Mouse (Mus musculus): ENCODE results near the gene Yipf2. TPM values are rescaled to one million over a fixed set of nuclear protein-coding genes. Genes with fewer than 3 reads are reported as not detected.
"Not testable (repeated sequence)": the region's sequence is repeated elsewhere in the genome, so short reads cannot be mapped to it uniquely, and the experiment has no call there.

The Yipf2 gene
- polyA plus RNA-seq, 1 experiment from 2014 or later = 16.9 TPM

- H3K4me3 ChIP-seq (ENCODE audit: low read depth, low read length) = no peak overlapping the region
- no peak overlapping the region for H3K27ac ChIP-seq (ENCODE audit: low read depth, low read length)
- DNase-seq (ENCODE audit: low spot score) (no peak), ATAC-seq (ENCODE audit: low FRiP score) (no peak)
- H3K9me3 ChIP-seq (ENCODE audit: control insufficient read depth, low read length) = no peaks in the 10 kb centered on the region
- no peaks in the 10 kb centered on the region for H3K27me3 ChIP-seq (ENCODE audit: control insufficient read depth, insufficient read depth, low read length)
- no peaks in the 10 kb centered on the region for H3K4me1 ChIP-seq (replicated peaks; ENCODE audit: control insufficient read depth, insufficient read depth, low read length)
- H3K36me3 ChIP-seq (ENCODE audit: control insufficient read depth, insufficient read depth, low read length) = no peaks in the 10 kb centered on the region
- no peak overlapping the region for H3K9ac ChIP-seq (ENCODE audit: low read depth, low read length)
- 73% methylated on average over 5 of the region's 5 CpGs for WGBS
- no peak overlapping the region for H3K4me2 ChIP-seq (replicated peaks; ENCODE audit: low read depth, low read length)
These were observed 13.2 kb upstream of the Yipf2 start for GRCm38 (mm10) chr9:21605865-21606264.

- DNase-seq (ENCODE audit: low spot score) (no peak), ATAC-seq (ENCODE audit: low FRiP score) (no peak)
- whole genome bisulfite sequencing = 75% methylated on average over 5 of the region's 5 CpGs
- Histone ChIP-seq H3K9me3 (ENCODE audit: control insufficient read depth, low read length) (no peaks in the 10 kb centered on the region), H3K27ac (ENCODE audit: low read depth, low read length) (no peak overlapping the region), H3K36me3 (ENCODE audit: control insufficient read depth, insufficient read depth, low read length) (no peaks in the 10 kb centered on the region), H3K27me3 (ENCODE audit: control insufficient read depth, insufficient read depth, low read length) (no peaks in the 10 kb centered on the region), H3K4me1 (replicated peaks; ENCODE audit: control insufficient read depth, insufficient read depth, low read length) (no peaks in the 10 kb centered on the region), H3K4me3 (ENCODE audit: low read depth, low read length) (no peak overlapping the region), H3K4me2 (replicated peaks; ENCODE audit: low read depth, low read length) (no peak overlapping the region), H3K9ac (ENCODE audit: low read depth, low read length) (no peak overlapping the region)
These were observed 11.5 kb upstream of the Yipf2 start for GRCm38 (mm10) chr9:21604119-21604518.

GRCm38 (mm10) chr9:21601722-21602399, 9.2 kb upstream of the Yipf2 start:
- Histone ChIP-seq H3K27ac (ENCODE audit: low read depth, low read length) (no peak overlapping the region), H3K27me3 (ENCODE audit: control insufficient read depth, insufficient read depth, low read length) (no peaks in the 10 kb centered on the region), H3K4me3 (ENCODE audit: low read depth, low read length) (no peak overlapping the region), H3K9me3 (ENCODE audit: control insufficient read depth, low read length) (no peaks in the 10 kb centered on the region), H3K9ac (ENCODE audit: low read depth, low read length) (no peak overlapping the region), H3K4me2 (replicated peaks; ENCODE audit: low read depth, low read length) (no peak overlapping the region), H3K4me1 (replicated peaks; ENCODE audit: control insufficient read depth, insufficient read depth, low read length) (no peaks in the 10 kb centered on the region), H3K36me3 (ENCODE audit: control insufficient read depth, insufficient read depth, low read length) (no peaks in the 10 kb centered on the region)
- peak; percentile 88 for DNase-seq (ENCODE audit: low spot score)
- 50% methylated on average over 10 of the region's 10 CpGs for WGBS
- peak; percentile 78 for ATAC-seq (ENCODE audit: low FRiP score)

- Histone ChIP-seq H3K36me3 (ENCODE audit: control insufficient read depth, insufficient read depth, low read length) (no peaks in the 10 kb centered on the region), H3K27ac (ENCODE audit: low read depth, low read length) (no peak overlapping the region), H3K9me3 (ENCODE audit: control insufficient read depth, low read length) (no peaks in the 10 kb centered on the region), H3K4me1 (replicated peaks; ENCODE audit: control insufficient read depth, insufficient read depth, low read length) (no peaks in the 10 kb centered on the region), H3K4me2 (replicated peaks; ENCODE audit: low read depth, low read length) (no peak overlapping the region), H3K9ac (ENCODE audit: low read depth, low read length) (no peak overlapping the region), H3K4me3 (ENCODE audit: low read depth, low read length) (no peak overlapping the region), H3K27me3 (ENCODE audit: control insufficient read depth, insufficient read depth, low read length) (no peaks in the 10 kb centered on the region)
- 87% methylated on average over 2 of the region's 2 CpGs for WGBS
- DNase-seq (ENCODE audit: low spot score) (no peak), ATAC-seq (ENCODE audit: low FRiP score) (no peak)
These were observed 8.4 kb upstream of the Yipf2 start for GRCm38 (mm10) chr9:21601073-21601472.

GRCm38 (mm10) chr9:21600186-21600585, 7.6 kb upstream of the Yipf2 start:
- Histone ChIP-seq H3K27me3 (ENCODE audit: control insufficient read depth, insufficient read depth, low read length) (no peaks in the 10 kb centered on the region), H3K9ac (ENCODE audit: low read depth, low read length) (no peak overlapping the region), H3K4me3 (ENCODE audit: low read depth, low read length) (no peak overlapping the region), H3K36me3 (ENCODE audit: control insufficient read depth, insufficient read depth, low read length) (no peaks in the 10 kb centered on the region), H3K4me2 (replicated peaks; ENCODE audit: low read depth, low read length) (no peak overlapping the region), H3K27ac (ENCODE audit: low read depth, low read length) (no peak overlapping the region), H3K4me1 (replicated peaks; ENCODE audit: control insufficient read depth, insufficient read depth, low read length) (no peaks in the 10 kb centered on the region), H3K9me3 (ENCODE audit: control insufficient read depth, low read length) (no peaks in the 10 kb centered on the region)
- ATAC-seq (ENCODE audit: low FRiP score) = no peak
- 75% methylated on average over 3 of the region's 3 CpGs for WGBS
- DNase-seq (ENCODE audit: low spot score) = no peak

GRCm38 (mm10) chr9:21598198-21598597, 5.6 kb upstream of the Yipf2 start:
- H3K4me2 ChIP-seq (replicated peaks; ENCODE audit: low read depth, low read length) = no peak overlapping the region
- H3K9ac ChIP-seq (ENCODE audit: low read depth, low read length) = no peak overlapping the region
- 41% methylated on average over 2 of the region's 2 CpGs for WGBS
- H3K4me1 ChIP-seq (replicated peaks; ENCODE audit: control insufficient read depth, insufficient read depth, low read length) = peaks cover 5% of the 10 kb centered on the region; the same call in 1 of the 2 replicates
- no peaks in the 10 kb centered on the region for H3K36me3 ChIP-seq (ENCODE audit: control insufficient read depth, insufficient read depth, low read length)
- H3K9me3 ChIP-seq (ENCODE audit: control insufficient read depth, low read length) = no peaks in the 10 kb centered on the region
- no peaks in the 10 kb centered on the region for H3K27me3 ChIP-seq (ENCODE audit: control insufficient read depth, insufficient read depth, low read length)
- no peak overlapping the region for H3K4me3 ChIP-seq (ENCODE audit: low read depth, low read length)
- no peak overlapping the region for H3K27ac ChIP-seq (ENCODE audit: low read depth, low read length)
- no peak for ATAC-seq (ENCODE audit: low FRiP score)
- DNase-seq (ENCODE audit: low spot score) = no peak

GRCm38 (mm10) chr9:21594838-21595237, 2.2 kb upstream of the Yipf2 start:
- no peak overlapping the region for H3K4me3 ChIP-seq (ENCODE audit: low read depth, low read length)
- ATAC-seq (ENCODE audit: low FRiP score) = no peak
- WGBS = 88% methylated on average over 2 of the region's 2 CpGs
- no peaks in the 10 kb centered on the region for H3K9me3 ChIP-seq (ENCODE audit: control insufficient read depth, low read length)
- DNase-seq (ENCODE audit: low spot score) = no peak
- H3K27ac ChIP-seq (ENCODE audit: low read depth, low read length) = no peak overlapping the region
- no peak overlapping the region for H3K4me2 ChIP-seq (replicated peaks; ENCODE audit: low read depth, low read length)
- H3K27me3 ChIP-seq (ENCODE audit: control insufficient read depth, insufficient read depth, low read length) = no peaks in the 10 kb centered on the region
- H3K36me3 ChIP-seq (ENCODE audit: control insufficient read depth, insufficient read depth, low read length) = no peaks in the 10 kb centered on the region
- no peak overlapping the region for H3K9ac ChIP-seq (ENCODE audit: low read depth, low read length)
- H3K4me1 ChIP-seq (replicated peaks; ENCODE audit: control insufficient read depth, insufficient read depth, low read length) = peaks cover 5% of the 10 kb centered on the region

- not testable (repeated sequence) for H3K9me3 ChIP-seq (ENCODE audit: control insufficient read depth, low read length); H3K36me3 ChIP-seq (ENCODE audit: control insufficient read depth, insufficient read depth, low read length); H3K9ac ChIP-seq (ENCODE audit: low read depth, low read length); H3K27me3 ChIP-seq (ENCODE audit: control insufficient read depth, insufficient read depth, low read length); H3K4me3 ChIP-seq (ENCODE audit: low read depth, low read length); DNase-seq (ENCODE audit: low spot score); H3K27ac ChIP-seq (ENCODE audit: low read depth, low read length); ATAC-seq (ENCODE audit: low FRiP score); H3K4me1 ChIP-seq (replicated peaks; ENCODE audit: control insufficient read depth, insufficient read depth, low read length)
- H3K4me2 ChIP-seq (replicated peaks; ENCODE audit: low read depth, low read length) = peak overlapping the region; percentile 94; the same call in 1 of the 2 replicates
- 91% methylated on average over 8 of the region's 8 CpGs for WGBS
These were observed 1.7 kb upstream of the Yipf2 start for GRCm38 (mm10) chr9:21594350-21594749.

GRCm38 (mm10) chr9:21593122-21593721, 594 bp upstream of the Yipf2 start:
- Histone ChIP-seq H3K9me3 (ENCODE audit: control insufficient read depth, low read length) (no peaks in the 10 kb centered on the region), H3K4me2 (replicated peaks; ENCODE audit: low read depth, low read length) (peak overlapping the region; percentile 94), H3K9ac (ENCODE audit: low read depth, low read length) (peak overlapping the region; percentile 92), H3K4me3 (ENCODE audit: low read depth, low read length) (peak overlapping the region; percentile 97), H3K27ac (ENCODE audit: low read depth, low read length) (peak overlapping the region; percentile 85), H3K36me3 (ENCODE audit: control insufficient read depth, insufficient read depth, low read length) (peaks cover 3% of the 10 kb centered on the region; the same call in 1 of the 2 replicates), H3K27me3 (ENCODE audit: control insufficient read depth, insufficient read depth, low read length) (no peaks in the 10 kb centered on the region), H3K4me1 (replicated peaks; ENCODE audit: control insufficient read depth, insufficient read depth, low read length) (peaks cover 5% of the 10 kb centered on the region)
- WGBS = 4% methylated on average over 60 of the region's 69 CpGs
- ATAC-seq (ENCODE audit: low FRiP score) (peak; percentile 75), DNase-seq (ENCODE audit: low spot score) (no peak)

Data from hindbrain, embryonic 11.5 days (tissue).